Mouse (Mus musculus) adrenal gland, postnatal 25 days (tissue): Measurements from ENCODE around the gene Cybrd1. TPM values are rescaled to one million over a fixed set of nuclear protein-coding genes. Genes with fewer than 3 reads are reported as not detected.

ENCODE experiments used
- DNase-seq: peaks from one replicate; pipeline ENCODE4 v3.0.0; 2021; ENCODE audit warnings: mixed read lengths
- total RNA-seq: library from RNA; stranded (reverse); gene quantifications from 2 replicates; pipeline ENCODE4 v1.2.3, GENCODE M21; 2021

Cybrd1 gene
- total RNA-seq, 1 experiment from 2014 or later, result 0.58 TPM

- DNase-seq, result no peak
Measured at GRCm38 (mm10) chr2:71176329-71177249, 58.9 kb downstream of the Cybrd1 start.

DNA sequence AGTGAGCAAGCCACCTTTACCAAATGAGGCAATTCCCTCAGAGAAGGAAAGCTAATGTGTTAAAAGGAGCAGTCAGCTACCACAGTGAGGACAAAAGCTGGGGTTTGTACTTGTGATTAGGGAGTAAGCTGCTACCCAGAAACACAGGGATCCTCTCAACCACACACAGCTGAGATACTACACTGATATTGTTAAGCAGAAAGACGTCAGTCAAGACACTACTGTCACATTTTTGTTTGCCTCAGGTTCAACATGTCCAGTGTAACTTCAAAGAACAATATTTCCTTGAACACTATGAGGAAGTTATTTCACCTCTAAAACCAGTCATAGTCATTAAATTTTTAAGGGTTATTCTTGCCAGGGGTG lies 59.5 kb downstream of the Cybrd1 start:
- no peak for DNase-seq

DNA sequence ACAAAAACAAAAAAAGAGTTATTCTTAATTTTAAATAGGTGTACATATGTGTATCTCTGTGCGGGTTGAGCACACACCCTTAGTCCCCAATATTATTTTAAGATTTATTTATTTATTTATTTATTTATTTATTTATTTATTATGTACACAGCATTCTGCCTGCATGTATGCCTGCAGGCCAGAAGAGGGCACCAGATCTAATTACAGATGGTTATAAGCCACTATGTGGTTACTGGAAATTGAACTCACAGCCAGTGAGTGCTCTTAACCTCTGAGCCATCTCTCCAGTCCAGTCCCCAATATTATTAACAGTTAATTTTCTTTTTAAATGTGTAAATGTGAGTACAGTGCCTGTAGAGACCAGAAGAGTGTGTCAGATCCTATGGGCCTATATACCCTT lies 60.0 kb downstream of the Cybrd1 start:
- DNase-seq, result no peak

DNA sequence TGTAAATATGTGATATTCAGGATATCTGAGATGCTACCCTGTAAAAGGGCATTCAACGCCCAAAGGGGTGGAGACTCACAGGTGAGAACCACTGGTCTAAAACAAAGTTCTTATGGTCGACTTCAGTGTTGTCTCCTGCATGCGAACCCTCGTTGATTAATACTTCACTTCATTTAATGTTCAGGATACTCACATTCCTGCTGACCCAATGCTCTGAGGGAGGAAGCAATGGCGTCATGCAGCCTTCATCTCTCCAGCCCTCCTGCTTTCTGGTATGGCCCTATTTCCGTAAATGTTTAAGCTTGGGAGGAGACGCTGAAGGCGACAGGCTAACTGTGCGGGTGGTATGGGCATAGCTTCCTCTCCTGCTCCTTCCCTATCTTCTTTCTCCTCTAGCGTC lies 62.0 kb downstream of the Cybrd1 start:
- DNase-seq, result no peak

- DNase-seq, result no peak
Measured at GRCm38 (mm10) chr2:71180566-71181217, 63.0 kb downstream of the Cybrd1 start.

DNA sequence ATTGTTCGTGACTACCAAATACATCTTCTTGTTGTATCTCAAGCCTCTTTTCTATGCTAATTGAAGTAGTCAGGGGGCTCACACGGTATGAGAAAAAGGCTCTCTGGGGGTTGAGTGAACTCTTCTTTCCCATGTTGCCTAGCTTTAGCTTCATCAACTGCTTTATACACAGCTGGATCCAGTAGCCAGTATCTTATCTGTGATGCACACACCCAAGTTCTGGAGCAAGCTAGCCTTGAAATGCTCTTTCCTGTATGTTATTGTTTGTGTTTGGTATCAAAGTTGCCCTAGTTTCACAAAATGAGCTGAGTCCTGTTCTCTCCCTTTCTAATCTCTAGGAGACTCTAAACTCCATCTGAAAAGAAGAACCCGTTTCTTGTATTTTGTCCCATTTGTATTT lies 70.2 kb downstream of the Cybrd1 start:
- DNase-seq, result no peak

GRCm38 (mm10) chr2:71188861-71189260 lies 71.1 kb downstream of the Cybrd1 start:
- DNase-seq, result no peak

- DNase-seq, result no peak
Measured at GRCm38 (mm10) chr2:71191391-71192194, 73.9 kb downstream of the Cybrd1 start.

- no peak for DNase-seq
Measured at GRCm38 (mm10) chr2:71192195-71192807, 74.6 kb downstream of the Cybrd1 start.

Other genes starting within 250 kb of the Cybrd1 start
- 21.6 and 21.9 TPM in 2 replicates for gene Dcaf17, start 62.6 kb upstream of the Cybrd1 start, total RNA-seq
- gene Mettl8, start 62.3 kb upstream of the Cybrd1 start, total RNA-seq, result 15.7 and 18.9 TPM in 2 replicates
- 100 and 101 TPM in 2 replicates for gene Dync1i2, start 93.8 kb downstream of the Cybrd1 start, total RNA-seq
- gene Slc25a12, start 249.8 kb downstream of the Cybrd1 start, total RNA-seq, result 96.2 and 97.1 TPM in 2 replicates